In the genomic region with DNA sequence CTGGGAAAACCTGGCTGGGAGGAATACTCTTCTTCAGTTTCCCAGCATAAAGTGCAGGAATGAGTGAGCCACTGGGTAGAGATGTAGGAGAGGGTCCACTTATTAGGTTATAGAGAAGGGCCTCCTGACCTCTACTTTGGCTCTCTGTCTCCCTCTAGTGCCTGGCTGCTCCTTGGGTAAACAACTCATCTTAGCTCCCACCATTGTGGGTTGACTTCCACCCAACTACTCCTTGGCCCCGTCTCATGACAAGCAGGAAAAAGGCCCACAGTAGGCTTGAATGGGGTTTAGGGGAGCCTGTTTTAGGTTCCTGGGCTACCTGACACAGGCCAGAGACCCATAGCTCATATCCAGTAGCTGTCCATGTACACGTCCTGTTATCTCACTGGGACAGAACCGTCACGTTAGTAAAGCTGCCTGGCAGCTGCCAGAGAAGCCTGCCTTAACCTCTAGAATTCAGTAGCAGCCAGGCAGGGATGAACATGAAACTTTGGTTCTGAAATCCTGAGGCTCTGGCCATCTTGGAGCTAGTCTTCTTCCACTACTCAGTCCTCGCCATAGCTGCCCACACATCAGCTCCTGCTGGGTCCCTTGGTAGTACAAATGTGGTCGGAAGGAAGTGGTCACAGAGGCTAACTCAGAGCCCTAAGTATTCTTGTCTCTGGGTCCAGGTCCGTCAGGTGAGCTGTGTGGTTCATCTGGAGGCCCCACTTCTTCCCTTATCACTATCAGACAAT, we compare ENCODE assay signal across 8 mouse cellular contexts. TPM values are rescaled to one million over a fixed set of nuclear protein-coding genes. Genes with fewer than 3 reads are reported as not detected.
DNase-seq lines count a peak whose midpoint lies in the region; ATAC-seq and TF ChIP-seq lines count a peak whose summit lies in the region.

No protein-coding gene starts in this region.

- no peaks in the 10 kb centered on the region for H3K27me3 ChIP-seq in heart, adult 2 months (ENCODE audit: control insufficient read depth, insufficient read depth, low read length)
- no peaks in the 10 kb centered on the region for H3K27me3 ChIP-seq in lung, postnatal 0 days (replicated peaks; ENCODE audit: insufficient read depth, low read length)

- no peaks in the 10 kb centered on the region for H3K9me3 ChIP-seq in lung, postnatal 0 days (ENCODE audit: low read length)

- H3K27ac ChIP-seq in heart, adult 2 months = no peak overlapping the region
- no peak overlapping the region for H3K27ac ChIP-seq in lung, postnatal 0 days (ENCODE audit: low read length)

- H3K4me3 ChIP-seq in heart, adult 2 months = no peak overlapping the region
- no peak overlapping the region for H3K4me3 ChIP-seq in lung, postnatal 0 days (ENCODE audit: low read depth, low read length)

- TF ChIP-seq CTCF in heart, adult 2 months (IDR thresholded peaks at IDR 0.05) = peak; percentile 81
- peak; percentile 52; the same call in 1 of the 2 replicates for TF ChIP-seq CTCF in brain, embryonic 14.5 days (IDR thresholded peaks at IDR 0.05; ENCODE audit: borderline replicate concordance, extremely low read depth, insufficient read depth, insufficient read length)
- TF ChIP-seq CTCF in lung, postnatal 0 days (IDR thresholded peaks at IDR 0.05) = peak; percentile 78

- DNase-seq in heart, adult 2 months = peak; percentile 41 to 59
- no peak for DNase-seq in heart, postnatal 25 days (ENCODE audit: low spot score)
- DNase-seq in CD8-positive naive resting alpha-beta T cell, adult 2 months (ENCODE audit: low read depth in 2 of 2, low spot score in 2 of 2) = peak; percentile 26 to 53
- DNase-seq in brain, embryonic 14.5 days (ENCODE audit: low read depth) = peak; percentile 38
- peak; percentile 65 for DNase-seq in lung, postnatal 0 days (ENCODE audit: low spot score)
- no peak for DNase-seq in right cerebral cortex, postnatal 36 days (ENCODE audit: low spot score in 2 of 2)

- ATAC-seq in hematopoietic stem cell, adult 5-6 weeks (replicated peaks in 1 of 2; ENCODE audit: insufficient read depth in 1 of 2, low FRiP score in 2 of 2, low TSS enrichment in 1 of 2, low read depth in 1 of 2, poor library complexity in 2 of 2, severe bottlenecking in 2 of 2) = peak; percentile 65 to 81
- peak; percentile 64 for ATAC-seq in lung, postnatal 0 days
- ATAC-seq in frontal cortex, adult (ENCODE audit: low TSS enrichment) = no peak

- H3K9ac ChIP-seq in heart, adult 2 months (ENCODE audit: low read depth, low read length) = no peak overlapping the region
- H3K9ac ChIP-seq in lung, postnatal 0 days (replicated peaks; ENCODE audit: low read depth) = no peak overlapping the region

- H3K79me2 ChIP-seq in heart, adult 2 months (replicated peaks; ENCODE audit: control insufficient read depth, insufficient read depth, low read length) = no peaks in the 10 kb centered on the region

- TF ChIP-seq EP300 in heart, adult 2 months (IDR thresholded peaks at IDR 0.05; ENCODE audit: insufficient read depth, low read depth, low read length) = 0 out of 2 replicates have a peak, but pooled peaks have one; percentile 27
- TF ChIP-seq EP300 in lung, postnatal 0 days (IDR thresholded peaks at IDR 0.05) = no peak

- TF ChIP-seq POLR2A in heart, adult 2 months (IDR thresholded peaks at IDR 0.05; ENCODE audit: insufficient read depth, low read depth, low read length) = no peak
- no peak for TF ChIP-seq POLR2A in brain, embryonic 14.5 days (IDR thresholded peaks at IDR 0.05; ENCODE audit: borderline replicate concordance, extremely low read depth, insufficient read depth, insufficient read length, poor library complexity, severe bottlenecking)

- no peaks in the 10 kb centered on the region for H3K36me3 ChIP-seq in heart, adult 2 months (ENCODE audit: control insufficient read depth, insufficient read depth, low read length)
- H3K36me3 ChIP-seq in lung, postnatal 0 days (ENCODE audit: insufficient read depth, low read length) = peaks cover 9% of the 10 kb centered on the region; the same call in 1 of the 2 replicates

- H3K4me1 ChIP-seq in heart, adult 2 months (ENCODE audit: control insufficient read depth, insufficient read depth, low read length) = no peaks in the 10 kb centered on the region; the same call in 1 of the 2 replicates
- no peaks in the 10 kb centered on the region for H3K4me1 ChIP-seq in lung, postnatal 0 days (ENCODE audit: insufficient read depth, low read depth, low read length)

- H3K4me2 ChIP-seq in lung, postnatal 0 days (replicated peaks; ENCODE audit: low read depth, low read length) = no peak overlapping the region

- intact Hi-C loops in heart, adult 2 months (cut with DNase I) = loop anchor here (1.0 kb wide), 1 partner anchor 176 kb away; no protein-coding TSS in a partner anchor
- intact Hi-C loops in heart, postnatal 25 days (cut with DNase I) = loop anchor here (2.0 to 5.0 kb wide), 2 partner anchors 46 to 156 kb away; no protein-coding TSS in a partner anchor

- WGBS in heart, adult 2 months = 63% methylated on average over 7 of the region's 7 CpGs
- 60% methylated on average over 7 of the region's 7 CpGs for WGBS in lung, postnatal 0 days

RNA-seq across cellular contexts. Expression of gene Uckl1, which starts 16.3 kb away (rescaled TPM):
- 10 to 100 TPM; 31.3 to 32.5 TPM for total RNA-seq in heart, adult 2 months (2021)
- polyA plus RNA-seq in heart, adult 2 months (2012; rRNA removed) = 115 and 156 TPM in 2 replicates
- total RNA-seq in heart, postnatal 25 days (2021) = 10 to 100 TPM; 39.0 to 46.7 TPM
- 125 and 204 TPM in 2 replicates for polyA plus RNA-seq in brain, embryonic 14.5 days (2012; rRNA removed)
- total RNA-seq in hematopoietic stem cell, adult 5-6 weeks (2017) = 66.1 and 82.4 TPM in 2 replicates
- 41.8 and 43.3 TPM in 2 replicates for polyA plus RNA-seq in lung, postnatal 0 days (2015; fragmentation: Nextera tagmentation; extraction: Ambion mirVana)

RNA-seq across cellular contexts. Expression of gene Prpf6, which starts 23.2 kb away (rescaled TPM):
- total RNA-seq in heart, adult 2 months (2021) = 10 to 100 TPM; 35.3 to 38.6 TPM
- 13.8 and 19.1 TPM in 2 replicates for polyA plus RNA-seq in heart, adult 2 months (2012; rRNA removed)
- 10 to 100 TPM; 29.2 to 32.7 TPM for total RNA-seq in heart, postnatal 25 days (2021)
- polyA plus RNA-seq in brain, embryonic 14.5 days (2012; rRNA removed) = 30.9 and 44.4 TPM in 2 replicates
- 74.3 and 120 TPM in 2 replicates for total RNA-seq in hematopoietic stem cell, adult 5-6 weeks (2017)
- 32.3 and 33.6 TPM in 2 replicates for polyA plus RNA-seq in lung, postnatal 0 days (2015; fragmentation: Nextera tagmentation; extraction: Ambion mirVana)

RNA-seq across cellular contexts. Expression of gene Zfp512b, which starts 24.2 kb away (rescaled TPM):
- total RNA-seq in heart, adult 2 months (2021) = 10 to 100 TPM; 13.2 to 16.9 TPM
- polyA plus RNA-seq in heart, adult 2 months (2012; rRNA removed) = 20.6 and 25.9 TPM in 2 replicates
- 10 to 100 TPM; 18.3 to 18.7 TPM for total RNA-seq in heart, postnatal 25 days (2021)
- polyA plus RNA-seq in brain, embryonic 14.5 days (2012; rRNA removed) = 105 and 142 TPM in 2 replicates
- 17.1 and 40.2 TPM in 2 replicates for total RNA-seq in hematopoietic stem cell, adult 5-6 weeks (2017)
- 21.8 and 24.4 TPM in 2 replicates for polyA plus RNA-seq in lung, postnatal 0 days (2015; fragmentation: Nextera tagmentation; extraction: Ambion mirVana)

RNA-seq across cellular contexts. Expression of gene Samd10, which starts 30.6 kb away (rescaled TPM):
- 1 to 10 TPM; 1.0 to 1.6 TPM for total RNA-seq in heart, adult 2 months (2021)
- 5.1 and 6.4 TPM in 2 replicates for polyA plus RNA-seq in heart, adult 2 months (2012; rRNA removed)
- 1 to 10 TPM; 1.2 to 1.4 TPM for total RNA-seq in heart, postnatal 25 days (2021)
- 161 and 163 TPM in 2 replicates for polyA plus RNA-seq in brain, embryonic 14.5 days (2012; rRNA removed)
- total RNA-seq in hematopoietic stem cell, adult 5-6 weeks (2017) = 9.0 and 9.2 TPM in 2 replicates
- 20.8 and 21.3 TPM in 2 replicates for polyA plus RNA-seq in lung, postnatal 0 days (2015; fragmentation: Nextera tagmentation; extraction: Ambion mirVana)

RNA-seq across cellular contexts. Expression of gene Dnajc5, which starts 48.2 kb away (rescaled TPM):
- 10 to 100 TPM; 62.3 to 71.5 TPM for total RNA-seq in heart, adult 2 months (2021)
- polyA plus RNA-seq in heart, adult 2 months (2012; rRNA removed) = 43.4 and 68.9 TPM in 2 replicates
- total RNA-seq in heart, postnatal 25 days (2021) = 10 to 100 TPM; 65.4 to 67.8 TPM
- 152 and 190 TPM in 2 replicates for polyA plus RNA-seq in brain, embryonic 14.5 days (2012; rRNA removed)
- 36.9 and 43.1 TPM in 2 replicates for total RNA-seq in hematopoietic stem cell, adult 5-6 weeks (2017)
- 57.2 and 59.5 TPM in 2 replicates for polyA plus RNA-seq in lung, postnatal 0 days (2015; fragmentation: Nextera tagmentation; extraction: Ambion mirVana)

Comparison
In these comparisons a context has a peak if more than half of its experiments do, and no peak if none do; other contexts are left out.
1. DNase-seq: peak in heart, adult 2 months (2 of 2), CD8-positive naive resting alpha-beta T cell, adult 2 months (2 of 2), brain, embryonic 14.5 days (single experiment) and lung, postnatal 0 days (single experiment); none in heart, postnatal 25 days (single experiment) and right cerebral cortex, postnatal 36 days (0 of 2).
2. Peak in every context shown above with its lines, with median percentiles within 50 percentile points of each other: CTCF ChIP-seq.